Mouse (Mus musculus): ENCODE results near the gene Unk.
A peak's percentile ranks its signal among the peaks of the same experiment; 100 is the strongest.

Unk gene

DNA sequence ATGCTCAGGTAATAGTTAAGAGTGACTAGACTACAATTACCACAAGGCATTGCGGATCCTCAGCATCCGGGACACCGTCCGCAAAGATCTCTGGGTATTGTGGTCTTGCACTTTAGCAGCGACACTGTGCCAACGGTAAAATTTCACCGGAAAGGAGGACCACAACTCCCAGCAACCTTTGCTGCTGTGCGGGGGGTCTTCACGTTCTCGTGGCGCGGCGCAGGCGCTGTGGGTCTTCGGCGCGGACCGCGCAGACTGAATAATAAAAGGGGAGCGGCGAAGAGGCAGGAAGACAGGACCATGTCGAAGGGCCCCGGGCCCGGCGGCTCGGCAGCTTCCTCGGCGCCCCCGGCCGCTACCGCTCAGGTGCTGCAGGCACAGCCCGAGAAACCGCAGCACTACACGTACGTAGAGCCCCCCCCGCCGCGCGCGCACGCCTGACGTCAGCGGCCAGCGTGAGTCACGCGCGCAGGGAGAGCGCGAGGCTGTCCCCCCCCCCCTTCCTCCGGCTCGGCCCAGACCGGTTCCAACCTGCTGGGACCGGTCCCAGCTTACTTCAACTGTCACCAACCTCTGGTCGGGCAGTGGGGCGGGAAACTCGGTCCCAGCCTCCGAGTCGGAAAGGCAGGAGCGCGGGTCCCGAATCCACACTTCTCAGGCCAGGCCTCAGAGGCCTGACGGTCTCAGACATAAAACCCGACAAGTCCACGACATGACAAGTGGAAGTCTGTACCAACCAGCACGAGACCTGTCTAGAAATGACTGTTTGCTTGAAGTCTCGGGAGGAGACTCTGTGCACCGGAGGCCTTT lies at the start of gene Unk:
TSS of gene Unk (plus strand) at position 235 of the 810 bp plus-strand sequence.
- DNase-seq (ENCODE audit: low spot score), result peak; percentile 97

DNA sequence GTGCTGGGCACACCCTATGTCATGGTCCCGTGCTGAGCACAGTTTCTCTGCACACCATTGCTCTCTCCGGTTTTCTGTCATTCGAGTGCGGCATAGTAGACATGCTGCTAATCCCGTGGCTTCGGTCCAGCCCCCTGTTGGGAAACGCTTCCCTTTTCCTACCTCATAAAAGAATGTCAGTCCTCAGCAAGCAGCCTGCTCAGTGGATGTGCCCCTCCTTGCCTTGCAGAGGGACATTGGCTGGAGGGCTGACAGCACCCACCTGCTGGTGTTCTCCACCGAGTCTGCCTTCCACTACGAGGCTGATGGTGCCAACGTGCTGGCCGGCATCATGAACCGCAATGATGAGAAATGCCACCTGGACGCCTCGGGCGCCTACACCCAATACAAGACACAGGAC lies 47.6 kb upstream of the Unk start:
- no peak for DNase-seq (ENCODE audit: low spot score)

GRCm38 (mm10) chr11:115983291-115983690 lies 46.8 kb upstream of the Unk start:
- no peak for DNase-seq (ENCODE audit: low spot score)

DNA sequence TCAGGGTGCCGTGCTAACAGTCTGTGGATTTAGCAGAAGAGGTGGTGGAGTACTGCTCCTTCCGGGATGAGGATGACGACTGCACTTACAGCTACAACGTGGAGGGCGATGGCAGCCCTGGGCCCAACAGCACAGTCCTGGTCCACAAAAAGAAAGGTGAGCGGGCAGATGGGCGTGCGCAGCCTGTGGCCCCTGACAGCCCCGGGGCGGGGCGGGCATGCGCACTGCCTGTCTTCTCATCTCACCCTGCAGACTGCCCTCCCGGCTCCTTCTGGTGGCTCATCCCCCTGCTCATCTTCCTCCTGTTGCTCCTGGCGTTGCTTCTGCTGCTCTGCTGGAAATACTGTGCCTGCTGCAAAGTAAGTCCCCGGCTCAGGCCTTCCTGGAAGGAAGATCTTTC lies 40.4 kb upstream of the Unk start:
- no peak for DNase-seq (ENCODE audit: low spot score)

GRCm38 (mm10) chr11:115992098-115992497 lies 38.0 kb upstream of the Unk start:
- no peak for DNase-seq (ENCODE audit: low spot score)

DNA sequence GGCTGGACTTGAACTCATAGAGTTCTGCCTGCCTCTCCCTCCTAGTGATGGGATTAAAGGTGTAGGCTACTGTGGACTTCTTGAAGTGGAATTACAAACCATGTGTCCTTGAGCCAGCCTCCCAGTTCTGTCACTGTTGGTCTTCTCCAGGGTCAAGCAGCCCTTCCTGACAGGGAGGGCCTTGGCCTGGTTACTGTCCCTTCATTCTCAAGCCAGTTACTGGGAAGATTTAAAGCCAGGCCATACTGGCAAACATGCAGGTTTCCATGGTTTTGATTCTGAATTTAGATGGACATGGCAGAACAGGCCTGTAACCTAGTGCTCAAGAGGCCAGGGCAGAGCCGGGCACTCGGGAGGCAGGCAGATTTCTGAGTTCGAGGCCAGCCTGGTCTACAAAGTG lies 34.9 kb upstream of the Unk start:
- DNase-seq (ENCODE audit: low spot score), result no peak

- no peak for DNase-seq (ENCODE audit: low spot score)
Observed at GRCm38 (mm10) chr11:115997047-115997446, 33.1 kb upstream of the Unk start.

- no peak for DNase-seq (ENCODE audit: low spot score)
Observed at GRCm38 (mm10) chr11:115997662-115998061, 32.5 kb upstream of the Unk start.

DNA sequence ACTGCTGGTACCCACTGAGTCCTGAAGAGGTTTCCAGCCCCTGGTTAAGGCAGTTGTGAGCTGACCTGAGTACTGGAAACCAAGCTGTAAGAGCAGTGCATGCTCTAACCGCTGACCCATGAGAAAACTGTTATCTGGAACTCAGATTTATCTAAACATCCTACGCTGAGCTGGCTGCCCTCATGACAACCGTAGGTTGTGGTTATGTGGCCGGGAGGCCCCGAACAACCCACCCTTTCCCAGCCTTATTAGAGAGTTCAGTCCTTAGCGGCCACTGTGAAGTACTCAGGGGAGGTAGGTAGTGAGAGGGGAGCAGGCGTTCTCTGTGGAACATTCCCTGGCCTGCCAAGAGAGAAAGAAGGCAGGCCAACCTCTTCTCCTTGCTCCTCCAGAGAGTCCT lies 31.1 kb upstream of the Unk start:
- DNase-seq (ENCODE audit: low spot score), result no peak

DNA sequence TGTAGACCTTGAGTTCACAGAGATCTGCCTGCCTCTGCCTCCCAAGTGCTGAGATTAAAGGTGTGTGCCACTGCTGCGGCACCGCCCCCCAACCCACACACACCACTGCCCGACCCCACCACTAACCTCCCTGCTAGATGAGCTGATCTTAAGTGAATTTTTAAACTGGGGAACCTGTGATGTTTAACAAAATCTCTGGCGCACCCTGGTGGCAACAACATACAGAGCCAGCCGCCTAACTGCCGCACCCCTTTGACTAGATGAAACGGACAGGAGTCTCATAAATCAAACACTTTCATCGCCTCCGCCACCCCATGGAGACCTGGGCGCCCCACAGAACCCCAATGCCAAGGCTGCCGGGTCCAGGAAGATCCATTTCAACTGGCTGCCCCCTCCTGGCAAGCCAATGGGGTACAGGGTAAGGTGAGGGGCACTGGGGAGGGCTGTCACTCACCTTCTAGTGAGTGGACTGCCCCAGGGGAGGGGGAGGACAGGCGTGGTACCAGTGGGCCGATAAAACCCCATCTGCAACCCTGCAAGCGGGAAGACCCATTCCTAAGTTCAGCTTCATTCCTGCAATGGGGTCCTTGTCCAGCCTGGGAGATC lies 30.5 kb upstream of the Unk start:
- DNase-seq (ENCODE audit: low spot score), result no peak

GRCm38 (mm10) chr11:116000607-116001006 lies 29.5 kb upstream of the Unk start:
- no peak for DNase-seq (ENCODE audit: low spot score)

- no peak for DNase-seq (ENCODE audit: low spot score)
Observed at GRCm38 (mm10) chr11:116001725-116002124, 28.4 kb upstream of the Unk start.

- DNase-seq (ENCODE audit: low spot score), result no peak
Observed at GRCm38 (mm10) chr11:116002894-116003293, 27.2 kb upstream of the Unk start.

GRCm38 (mm10) chr11:116004186-116004823 lies 25.8 kb upstream of the Unk start:
- no peak for DNase-seq (ENCODE audit: low spot score)

GRCm38 (mm10) chr11:116004840-116005700 lies 25.1 kb upstream of the Unk start:
- peak; percentile 74 for DNase-seq (ENCODE audit: low spot score)

DNA sequence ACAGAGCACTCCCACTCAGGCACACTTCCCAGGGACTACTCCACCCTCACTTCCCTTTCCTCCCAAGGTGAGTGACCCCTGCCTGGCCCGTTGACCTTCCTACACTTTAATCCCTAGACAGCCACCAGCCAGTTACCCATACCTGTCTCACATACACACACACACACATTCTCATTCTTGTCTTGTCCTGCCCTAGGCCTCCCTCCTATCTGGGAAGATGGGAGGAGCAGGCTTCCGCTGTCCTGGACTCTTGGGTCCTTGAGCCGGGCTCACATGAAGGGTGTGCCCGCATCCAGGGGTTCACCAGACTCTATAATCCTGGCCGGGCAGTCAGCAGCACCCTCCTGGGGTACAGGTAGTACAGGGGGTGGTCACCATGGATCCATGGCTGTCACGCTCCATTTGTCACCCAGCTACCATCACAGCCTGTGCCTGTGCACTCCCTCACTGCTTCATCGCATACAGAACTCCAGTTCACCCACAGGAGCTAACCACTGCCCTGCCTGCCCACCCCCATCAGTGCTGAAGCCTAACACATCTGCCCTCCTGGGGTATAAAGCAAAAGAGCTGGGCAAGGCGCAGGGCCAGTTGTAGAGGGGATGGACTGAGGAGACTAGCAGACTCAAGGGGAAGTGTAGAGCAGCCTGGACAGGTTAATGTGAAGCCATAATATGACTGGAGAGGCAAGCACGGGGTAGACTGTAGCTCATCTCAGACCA lies 24.3 kb upstream of the Unk start:
- no peak for DNase-seq (ENCODE audit: low spot score)

DNA sequence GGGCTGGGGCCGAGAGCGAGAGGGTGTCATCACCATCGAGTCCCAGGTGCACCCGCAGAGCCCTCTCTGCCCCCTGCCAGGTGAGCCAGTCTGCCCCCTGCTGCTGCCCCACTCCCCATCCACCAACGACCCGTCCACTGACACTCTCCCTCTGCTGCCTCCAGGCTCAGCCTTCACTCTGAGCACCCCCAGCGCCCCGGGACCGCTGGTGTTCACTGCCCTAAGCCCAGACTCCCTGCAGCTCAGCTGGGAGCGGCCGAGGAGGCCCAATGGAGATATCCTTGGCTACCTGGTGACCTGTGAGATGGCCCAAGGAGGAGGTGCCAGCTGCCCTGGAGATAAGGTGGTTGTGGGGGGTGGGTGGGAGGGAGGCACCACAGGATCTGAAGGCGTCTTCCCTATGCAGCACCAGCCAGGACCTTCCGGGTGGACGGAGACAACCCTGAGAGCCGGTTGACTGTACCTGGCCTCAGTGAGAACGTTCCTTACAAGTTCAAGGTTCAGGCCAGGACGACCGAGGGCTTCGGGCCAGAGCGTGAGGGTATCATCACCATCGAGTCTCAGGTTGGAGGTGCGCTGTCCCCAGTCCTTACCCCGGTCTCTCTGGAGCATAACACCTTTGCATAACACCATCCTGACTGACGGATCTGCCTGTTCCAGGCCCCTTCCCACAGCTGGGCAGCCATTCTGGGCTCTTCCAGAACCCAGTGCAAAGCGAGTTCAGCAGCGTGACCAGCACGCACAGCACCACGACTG lies 22.8 kb upstream of the Unk start:
- no peak for DNase-seq (ENCODE audit: low spot score)

- no peak for DNase-seq (ENCODE audit: low spot score)
Observed at GRCm38 (mm10) chr11:116008411-116008810, 21.7 kb upstream of the Unk start.

GRCm38 (mm10) chr11:116008832-116009375 lies 21.2 kb upstream of the Unk start:
- DNase-seq (ENCODE audit: low spot score), result no peak

- no peak for DNase-seq (ENCODE audit: low spot score)
Observed at GRCm38 (mm10) chr11:116009661-116010060, 20.5 kb upstream of the Unk start.

DNA sequence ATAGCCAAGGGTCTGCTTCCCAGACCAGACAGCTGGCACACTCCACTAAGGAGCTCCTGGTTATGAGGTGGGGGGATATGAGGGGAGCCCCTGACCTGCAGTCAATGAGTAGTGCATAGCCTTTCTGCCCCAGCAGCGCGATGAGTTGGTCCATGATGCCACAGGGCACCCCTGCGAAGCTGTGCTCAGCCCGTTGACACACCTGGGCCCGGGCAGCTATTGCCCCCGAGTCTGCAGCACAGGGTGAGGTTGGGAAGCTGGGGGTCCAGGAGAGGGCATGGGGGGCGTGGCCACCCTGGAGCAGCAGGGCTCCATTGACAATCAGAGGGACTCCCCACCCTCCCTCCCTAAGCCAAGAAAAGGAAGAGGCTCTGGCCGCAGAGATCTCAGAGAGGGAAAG lies 20.0 kb upstream of the Unk start:
- no peak for DNase-seq (ENCODE audit: low spot score)
